ENCODE assay signal across 22 mouse cellular contexts in genomic region chr10:86886434-86886833, GRCm38 (mm10).
DNase-seq lines count a peak whose midpoint lies in the region; ATAC-seq and TF ChIP-seq lines count a peak whose summit lies in the region.
"Had no signal": no experiment of that assay in that cellular context is flagged by ENCODE, and none has a peak within 500 bp of the region (broad histone marks: within the 10 kb centered on the region; RNA-seq: fewer than 3 reads in every experiment).

No protein-coding gene starts in this region.

- H3K36me3 ChIP-seq in kidney, adult 2 months (ENCODE audit: control insufficient read depth, insufficient read depth, low read length), result no peaks in the 10 kb centered on the region
- no peaks in the 10 kb centered on the region for H3K36me3 ChIP-seq in liver, embryonic 16.5 days (ENCODE audit: control insufficient read depth, insufficient read depth)
- H3K36me3 ChIP-seq in liver, embryonic 11.5 days (ENCODE audit: control insufficient read depth, insufficient read depth, low read length), result no peaks in the 10 kb centered on the region
- H3K36me3 ChIP-seq: embryonic facial prominence, embryonic 12.5 days; heart, embryonic 13.5 days; hindbrain, embryonic 15.5 days had no signal

- no peak overlapping the region for H3K4me3 ChIP-seq in kidney, adult 2 months (ENCODE audit: insufficient read depth, low read depth, low read length)
- H3K4me3 ChIP-seq in liver, embryonic 16.5 days (ENCODE audit: low read depth, low read length), result no peak overlapping the region
- no peak overlapping the region for H3K4me3 ChIP-seq in liver, embryonic 11.5 days (ENCODE audit: low read depth, low read length)
- H3K4me3 ChIP-seq: embryonic facial prominence, embryonic 12.5 days; gastrocnemius, adult 2 months; heart, embryonic 13.5 days; hindbrain, embryonic 15.5 days had no signal

- WGBS in kidney, adult 2 months, result 80% methylated on average over 1 of the region's 1 CpGs
- 71% methylated on average over 1 of the region's 1 CpGs for WGBS in liver, embryonic 16.5 days (ENCODE audit: insufficient replicate concordance)
- WGBS in liver, embryonic 11.5 days, result 94% methylated on average over 1 of the region's 1 CpGs

- no peak for TF ChIP-seq POLR2A in kidney, adult 2 months (IDR thresholded peaks at IDR 0.05; ENCODE audit: low read depth, low read length)

- no peak for TF ChIP-seq CTCF in kidney, adult 2 months (conservative IDR thresholded peaks at IDR 0.05; ENCODE audit: insufficient read depth, insufficient read length, low read depth, low read length)

- peak; percentile 37 for DNase-seq in kidney, adult 2 months
- DNase-seq in kidney, adult 11 months, result no peak
- DNase-seq in liver, embryonic 11.5 days (ENCODE audit: low spot score), result no peak
- peak; percentile 10 for DNase-seq in adipocyte (ENCODE audit: low spot score)
- no peak for DNase-seq in cerebellum, adult 18-20 months
- no peak for DNase-seq in frontal cortex, postnatal 14 days (ENCODE audit: low spot score in 2 of 2)
- DNase-seq: adrenal gland, adult 2 months; adrenal gland, postnatal 36 days; cerebellum, adult 11 months; cerebellum, adult 9-10 months; cerebellum, postnatal 25 days; forebrain, postnatal 0 days; gastrocnemius, adult 2 months; gastrocnemius, postnatal 25 days; heart, postnatal 36 days had no signal

- H3K9ac ChIP-seq in liver, embryonic 16.5 days (ENCODE audit: low read depth, low read length), result no peak overlapping the region
- no peak overlapping the region for H3K9ac ChIP-seq in liver, embryonic 11.5 days (ENCODE audit: low read depth, low read length)
- H3K9ac ChIP-seq: embryonic facial prominence, embryonic 12.5 days; forebrain, postnatal 0 days; heart, embryonic 13.5 days; hindbrain, embryonic 15.5 days had no signal

- H3K27ac ChIP-seq in kidney, adult 2 months (ENCODE audit: insufficient read depth, low read depth, low read length), result no peak overlapping the region
- no peak overlapping the region for H3K27ac ChIP-seq in liver, embryonic 16.5 days (ENCODE audit: low read length)
- H3K27ac ChIP-seq in liver, embryonic 11.5 days (ENCODE audit: low read depth, low read length), result no peak overlapping the region
- H3K27ac ChIP-seq: embryonic facial prominence, embryonic 12.5 days; gastrocnemius, adult 2 months; heart, embryonic 13.5 days; hindbrain, embryonic 15.5 days had no signal

- no peak overlapping the region for H3K4me2 ChIP-seq in liver, embryonic 16.5 days (ENCODE audit: low read depth, low read length)
- H3K4me2 ChIP-seq in liver, embryonic 11.5 days, result no peak overlapping the region
- H3K4me2 ChIP-seq: embryonic facial prominence, embryonic 12.5 days; heart, embryonic 13.5 days; hindbrain, embryonic 15.5 days had no signal

- ATAC-seq in liver, embryonic 16.5 days (ENCODE audit: low read depth), result peak; percentile 47; the same call in 1 of the 2 replicates
- no peak for ATAC-seq in liver, embryonic 11.5 days (replicated peaks; ENCODE audit: low FRiP score)
- ATAC-seq in megakaryocyte, adult 5-6 weeks (ENCODE audit: poor library complexity, severe bottlenecking), result peak; percentile 21; the same call in 1 of the 2 replicates
- ATAC-seq: activated CD4-positive, CD25-positive, alpha-beta regulatory T cell, adult 4 months; forebrain, postnatal 0 days; Patski had no signal

- no peaks in the 10 kb centered on the region; the same call in 1 of the 2 replicates for H3K4me1 ChIP-seq in kidney, adult 2 months (ENCODE audit: control insufficient read depth, insufficient read depth, low read length)
- no peaks in the 10 kb centered on the region for H3K4me1 ChIP-seq in liver, embryonic 16.5 days (ENCODE audit: control insufficient read depth, low read depth, low read length)
- no peaks in the 10 kb centered on the region for H3K4me1 ChIP-seq in liver, embryonic 11.5 days (replicated peaks; ENCODE audit: control insufficient read depth, insufficient read depth, low read length)
- H3K4me1 ChIP-seq: embryonic facial prominence, embryonic 12.5 days; heart, embryonic 13.5 days; hindbrain, embryonic 15.5 days had no signal

- no peaks in the 10 kb centered on the region for H3K27me3 ChIP-seq in kidney, adult 2 months (replicated peaks; ENCODE audit: control insufficient read depth, insufficient read depth, low read length)
- H3K27me3 ChIP-seq in liver, embryonic 16.5 days (ENCODE audit: control insufficient read depth, insufficient read depth, low read depth, low read length), result no peaks in the 10 kb centered on the region
- no peaks in the 10 kb centered on the region for H3K27me3 ChIP-seq in liver, embryonic 11.5 days (replicated peaks; ENCODE audit: control insufficient read depth, insufficient read depth, low read length)
- H3K27me3 ChIP-seq: embryonic facial prominence, embryonic 12.5 days; heart, embryonic 13.5 days; hindbrain, embryonic 15.5 days; Patski had no signal

- no peaks in the 10 kb centered on the region for H3K9me3 ChIP-seq in liver, embryonic 16.5 days (replicated peaks; ENCODE audit: control insufficient read depth, low read length)
- H3K9me3 ChIP-seq in liver, embryonic 11.5 days (ENCODE audit: control insufficient read depth, low read length), result no peaks in the 10 kb centered on the region
- H3K9me3 ChIP-seq: embryonic facial prominence, embryonic 12.5 days; heart, embryonic 13.5 days; hindbrain, embryonic 15.5 days had no signal

Comparison
In these comparisons a context has a peak if more than half of its experiments do, and no peak if none do; other contexts are left out.
1. DNase-seq: peak in kidney, adult 2 months (single experiment) and adipocyte (single experiment); none in kidney, adult 11 months (single experiment), liver, embryonic 11.5 days (single experiment), cerebellum, adult 18-20 months (0 of 2) and frontal cortex, postnatal 14 days (0 of 2).